Mouse (Mus musculus): ENCODE measurements at regions not wholly inside any gene's neighbourhood (a gene's known extent, or its start where the extent isn't known, plus 50 kb on each side); places are given as distances from the start of the nearest gene placed in this dataset.
"Not testable (repeated sequence)": the region's sequence is repeated elsewhere in the genome, so short reads cannot be mapped to it uniquely, and the experiment has no call there.

GRCm38 (mm10) chr12:20928966-20929365, 61.3 kb upstream of the Asap2 start:
- not testable (repeated sequence) for TF ChIP-seq POLR2A (IDR thresholded peaks at IDR 0.05; ENCODE audit: low read depth, low read length); HCFC1 (IDR thresholded peaks at IDR 0.05; ENCODE audit: low read depth, low read length); USF1 (IDR thresholded peaks at IDR 0.05; ENCODE audit: low read depth, low read length); TCF12 (IDR thresholded peaks at IDR 0.05; ENCODE audit: low read depth, low read length); IRF4 (IDR thresholded peaks at IDR 0.05; ENCODE audit: low read depth, low read length); POLR2AphosphoS2 (IDR thresholded peaks at IDR 0.05; ENCODE audit: low read depth, low read length); ZMIZ1 (IDR thresholded peaks at IDR 0.05; ENCODE audit: low read depth, low read length); MAFK (IDR thresholded peaks at IDR 0.05; ENCODE audit: insufficient replicate concordance, low read length); TBP (conservative IDR thresholded peaks at IDR 0.05; ENCODE audit: low read depth, low read length); RCOR1 (conservative IDR thresholded peaks at IDR 0.05; ENCODE audit: low read depth, low read length); EP300 (IDR thresholded peaks at IDR 0.05; ENCODE audit: low read length); ZNF384 (IDR thresholded peaks at IDR 0.05; ENCODE audit: low read depth, low read length); MEF2A (IDR thresholded peaks at IDR 0.05; ENCODE audit: borderline replicate concordance, low read depth, low read length)
- TF ChIP-seq CTCF (conservative IDR thresholded peaks at IDR 0.05 in 1 of 2, IDR thresholded peaks at IDR 0.05 in 1 of 2; ENCODE audit: low read depth in 2 of 2, low read length in 2 of 2), result peak; percentile 33 to 48; a peak in 3 of 4 replicates
